Mouse (Mus musculus): ENCODE results near the gene Reep3. TPM values are rescaled to one million over a fixed set of nuclear protein-coding genes. Genes with fewer than 3 reads are reported as not detected.

The Reep3 gene
- polyA plus RNA-seq, 1 experiment from 2014 or later, result 50.3 TPM

DNA sequence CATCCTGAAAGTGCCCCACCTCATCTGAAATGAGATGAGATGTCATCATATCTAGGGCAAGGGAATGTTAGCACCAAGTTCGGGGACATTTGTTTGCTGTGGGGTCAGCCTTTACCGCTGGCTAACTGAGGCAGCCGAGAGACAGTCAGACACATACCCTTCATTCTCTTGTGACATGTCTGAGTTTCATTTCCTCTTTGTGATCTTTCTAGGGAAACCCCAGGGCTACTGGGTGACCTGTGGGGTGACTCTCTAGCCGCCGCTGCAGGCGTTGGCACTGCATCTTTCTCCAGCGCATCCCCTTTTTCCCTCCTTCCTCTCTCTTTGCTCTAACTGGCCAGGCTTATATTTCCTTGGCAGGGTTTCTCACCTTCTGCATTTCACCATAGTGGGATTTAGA is 98.0 kb downstream of the Reep3 start:
- Histone ChIP-seq H3K36me3 (no peaks in the 10 kb centered on the region), H3K4me1 (peaks cover 34% of the 10 kb centered on the region), H3K4me3 (no peak overlapping the region), H3K4me2 (replicated peaks) (no peak overlapping the region), H3K9me3 (no peaks in the 10 kb centered on the region; the same call in 1 of the 2 replicates), H3K9ac (no peak overlapping the region), H3K27me3 (no peaks in the 10 kb centered on the region), H3K27ac (no peak overlapping the region)
- 91% methylated on average over 7 of the region's 7 CpGs for WGBS
- ATAC-seq (ENCODE audit: low FRiP score, low read depth), result no peak

DNA sequence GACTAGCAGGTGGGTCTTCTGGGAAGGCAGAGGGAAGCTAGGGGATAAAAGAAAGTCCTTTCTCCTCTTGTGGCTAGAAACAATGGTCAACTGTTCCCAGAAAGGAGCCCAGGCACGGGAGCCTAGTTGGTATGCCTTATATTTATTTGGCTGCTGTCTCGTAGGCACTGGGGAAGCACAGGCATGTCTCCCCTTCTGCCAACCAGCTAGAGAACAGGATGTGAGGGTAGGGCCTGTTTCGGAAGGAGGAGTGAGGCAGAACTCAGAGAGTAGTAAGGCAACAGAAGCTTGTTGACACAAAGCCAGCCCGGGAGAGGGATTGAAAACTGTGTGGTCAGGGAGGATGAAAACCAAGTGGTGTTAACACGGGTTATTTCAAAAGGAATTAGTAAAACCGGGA is 101.6 kb downstream of the Reep3 start:
- 0 out of 2 replicates have a peak, but pooled peaks cover under 1% of the 10 kb centered on the region for H3K9me3 ChIP-seq
- H3K4me3 ChIP-seq, result no peak overlapping the region
- no peaks in the 10 kb centered on the region for H3K36me3 ChIP-seq
- 63% methylated on average over 6 of the region's 6 CpGs for WGBS
- no peak for ATAC-seq (ENCODE audit: low FRiP score, low read depth)
- no peak overlapping the region for H3K4me2 ChIP-seq (replicated peaks)
- H3K27ac ChIP-seq, result 0 out of 2 replicates have a peak overlapping the region, but pooled peaks have one; percentile 23
- H3K27me3 ChIP-seq, result no peaks in the 10 kb centered on the region
- no peak overlapping the region for H3K9ac ChIP-seq
- peaks cover 14% of the 10 kb centered on the region for H3K4me1 ChIP-seq

DNA sequence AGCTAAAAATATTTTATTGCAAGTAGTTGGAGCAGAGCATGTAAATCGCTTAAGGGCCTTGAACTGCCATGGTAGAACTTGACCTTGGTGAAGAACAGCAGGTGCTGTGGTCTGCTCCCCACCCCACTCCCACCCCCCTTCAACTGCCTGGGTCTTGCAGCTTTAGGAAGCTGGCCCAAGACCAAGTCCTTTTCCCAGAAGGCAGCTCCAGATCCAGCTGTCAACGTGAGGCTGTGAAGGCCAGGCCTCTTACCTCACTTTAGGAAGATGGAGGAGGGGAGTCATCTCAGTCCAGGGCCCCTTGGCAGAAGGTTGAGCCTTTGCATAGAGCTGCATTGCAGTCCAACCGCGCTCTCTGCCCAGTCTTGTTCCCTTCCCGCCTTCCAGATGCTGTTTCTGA is 102.3 kb downstream of the Reep3 start:
- no peak overlapping the region for H3K4me2 ChIP-seq (replicated peaks)
- no peak overlapping the region for H3K9ac ChIP-seq
- H3K27ac ChIP-seq, result peak overlapping the region; percentile 23; the same call in 1 of the 2 replicates
- H3K27me3 ChIP-seq, result no peaks in the 10 kb centered on the region
- peaks cover 14% of the 10 kb centered on the region for H3K4me1 ChIP-seq
- no peak overlapping the region for H3K4me3 ChIP-seq
- H3K36me3 ChIP-seq, result no peaks in the 10 kb centered on the region
- 46% methylated on average over 5 of the region's 5 CpGs for WGBS
- peak; percentile 80; the same call in 1 of the 2 replicates for ATAC-seq (ENCODE audit: low FRiP score, low read depth)
- peaks cover 8% of the 10 kb centered on the region; the same call in 1 of the 2 replicates for H3K9me3 ChIP-seq

DNA sequence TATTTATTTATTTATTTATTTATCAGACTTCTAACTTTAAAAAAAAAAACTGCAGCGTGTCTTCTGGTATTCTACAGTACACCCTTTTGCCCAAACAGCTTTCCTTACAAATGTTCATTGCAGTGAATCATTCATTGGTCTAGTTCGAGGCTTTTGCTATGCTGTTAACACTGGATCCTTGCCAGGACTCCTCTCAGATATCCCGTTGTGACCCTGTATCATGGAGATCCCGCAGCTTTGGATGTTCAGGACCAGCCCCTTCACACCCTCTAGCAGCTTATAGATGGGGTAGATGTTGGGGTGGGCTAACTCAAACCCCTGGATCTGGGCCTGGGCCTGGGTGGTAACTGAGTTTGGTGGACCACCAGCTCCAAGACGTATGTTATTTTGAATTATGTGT is 104.2 kb downstream of the Reep3 start:
- no peak for ATAC-seq (ENCODE audit: low FRiP score, low read depth)
- H3K36me3 ChIP-seq, result no peaks in the 10 kb centered on the region
- H3K27me3 ChIP-seq, result no peaks in the 10 kb centered on the region
- no peak overlapping the region for H3K4me2 ChIP-seq (replicated peaks)
- H3K9me3 ChIP-seq, result peaks cover 15% of the 10 kb centered on the region; the same call in 1 of the 2 replicates
- no peak overlapping the region for H3K9ac ChIP-seq
- 62% methylated on average over 5 of the region's 5 CpGs for WGBS
- H3K4me1 ChIP-seq, result peaks cover 14% of the 10 kb centered on the region
- no peak overlapping the region for H3K4me3 ChIP-seq
- no peak overlapping the region for H3K27ac ChIP-seq

DNA sequence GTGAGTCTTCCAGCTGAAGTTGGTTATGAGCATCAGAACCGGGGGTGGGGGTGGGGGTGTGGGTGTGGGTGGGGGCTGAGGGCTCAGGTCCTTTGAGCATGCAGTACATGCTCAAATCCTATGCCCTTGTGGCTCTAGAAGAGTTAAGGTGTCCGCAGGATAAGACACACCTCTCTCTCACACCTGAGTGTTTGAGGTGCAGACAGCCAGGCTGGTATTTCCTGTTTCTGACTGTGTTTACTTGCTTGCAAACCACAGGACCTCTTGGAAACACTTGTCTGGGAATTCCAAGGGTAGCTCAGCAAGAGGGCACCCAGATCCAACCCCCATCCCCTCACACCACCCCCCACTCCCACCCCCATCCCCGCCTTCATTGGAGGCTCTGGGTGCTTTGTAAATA is 106.2 kb downstream of the Reep3 start:
- 73% methylated on average over 3 of the region's 3 CpGs for WGBS
- no peaks in the 10 kb centered on the region for H3K27me3 ChIP-seq
- peaks cover 14% of the 10 kb centered on the region for H3K4me1 ChIP-seq
- no peak overlapping the region for H3K4me3 ChIP-seq
- no peaks in the 10 kb centered on the region for H3K36me3 ChIP-seq
- peaks cover 15% of the 10 kb centered on the region; the same call in 1 of the 2 replicates for H3K9me3 ChIP-seq
- no peak for ATAC-seq (ENCODE audit: low FRiP score, low read depth)
- H3K9ac ChIP-seq, result no peak overlapping the region
- H3K4me2 ChIP-seq (replicated peaks), result no peak overlapping the region
- no peak overlapping the region for H3K27ac ChIP-seq

DNA sequence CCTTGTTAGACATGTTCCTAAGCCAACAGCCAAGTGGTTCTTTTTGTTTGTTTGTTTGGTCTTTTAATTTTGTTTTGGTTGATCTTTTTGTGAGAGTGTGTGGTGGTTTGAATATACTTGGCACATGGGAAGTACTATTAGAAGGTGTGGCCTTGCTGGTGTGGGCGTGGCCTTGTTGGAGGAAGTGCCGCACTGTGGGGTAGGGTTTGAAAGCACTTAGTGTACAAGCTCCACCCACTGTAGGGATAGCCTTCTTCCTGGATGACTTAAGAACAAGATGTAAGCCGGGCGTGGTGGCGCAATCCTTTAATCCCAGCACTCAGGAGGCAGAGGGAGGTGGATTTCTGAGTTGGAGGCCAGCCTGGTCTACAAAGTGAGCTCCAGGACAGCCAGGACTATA is 113.7 kb downstream of the Reep3 start:
- no peak overlapping the region for H3K9ac ChIP-seq
- H3K27me3 ChIP-seq, result no peaks in the 10 kb centered on the region
- H3K4me1 ChIP-seq, result no peaks in the 10 kb centered on the region
- no peak overlapping the region for H3K4me3 ChIP-seq
- no peaks in the 10 kb centered on the region for H3K9me3 ChIP-seq
- H3K27ac ChIP-seq, result no peak overlapping the region
- H3K4me2 ChIP-seq (replicated peaks), result no peak overlapping the region
- no peaks in the 10 kb centered on the region for H3K36me3 ChIP-seq
- WGBS, result 88% methylated on average over 5 of the region's 5 CpGs
- no peak for ATAC-seq (ENCODE audit: low FRiP score, low read depth)

DNA sequence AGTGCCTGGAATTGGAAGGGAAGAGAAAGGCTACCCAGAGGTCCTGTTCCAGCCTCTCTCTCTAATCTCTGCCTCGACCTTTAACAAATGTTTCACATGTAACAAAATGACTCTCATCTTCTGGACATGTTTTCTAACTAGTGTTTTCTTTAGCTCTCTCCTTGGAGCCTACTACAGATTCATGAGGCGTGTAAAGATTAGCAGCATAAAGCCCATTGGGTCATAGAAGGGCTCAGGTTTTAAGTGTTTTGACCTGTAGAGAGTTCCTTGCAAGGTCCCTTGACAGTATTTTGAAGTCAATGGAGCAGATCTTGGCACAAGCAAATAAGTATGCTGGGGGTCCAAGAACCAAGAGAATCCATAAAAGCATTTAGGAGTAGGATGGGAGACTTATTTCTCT is 118.5 kb downstream of the Reep3 start:
- no peak for ATAC-seq (ENCODE audit: low FRiP score, low read depth)
- no peak overlapping the region for H3K9ac ChIP-seq
- H3K9me3 ChIP-seq, result no peaks in the 10 kb centered on the region
- H3K36me3 ChIP-seq, result no peaks in the 10 kb centered on the region
- no peak overlapping the region for H3K27ac ChIP-seq
- no peak overlapping the region for H3K4me3 ChIP-seq
- 71% methylated on average over 2 of the region's 2 CpGs for WGBS
- no peak overlapping the region for H3K4me2 ChIP-seq (replicated peaks)
- H3K4me1 ChIP-seq, result peaks cover 14% of the 10 kb centered on the region
- no peaks in the 10 kb centered on the region for H3K27me3 ChIP-seq

DNA sequence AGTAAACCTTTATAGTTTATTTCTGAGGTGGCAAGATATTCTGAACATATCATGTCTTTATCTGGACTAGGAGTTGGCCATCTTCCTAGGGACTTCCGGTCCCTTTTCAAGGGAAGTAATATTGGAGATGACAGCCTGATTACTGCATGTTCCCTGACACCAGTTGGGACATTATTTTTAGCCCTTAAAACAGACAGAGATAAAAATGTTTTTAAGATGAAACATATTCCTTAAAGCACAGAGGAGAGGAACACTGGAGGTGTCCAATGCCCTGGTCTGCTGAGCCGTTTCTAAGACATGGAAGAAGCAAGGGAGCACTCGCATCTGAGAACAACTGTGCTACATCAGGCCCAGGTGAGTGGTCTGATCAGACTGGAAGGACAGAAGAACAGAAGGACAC is 119.7 kb downstream of the Reep3 start:
- peaks cover 19% of the 10 kb centered on the region for H3K4me1 ChIP-seq
- ATAC-seq (ENCODE audit: low FRiP score, low read depth), result no peak
- H3K27ac ChIP-seq, result no peak overlapping the region
- H3K27me3 ChIP-seq, result no peaks in the 10 kb centered on the region
- WGBS, result 93% methylated on average over 3 of the region's 3 CpGs
- H3K4me3 ChIP-seq, result no peak overlapping the region
- no peaks in the 10 kb centered on the region for H3K36me3 ChIP-seq
- no peaks in the 10 kb centered on the region for H3K9me3 ChIP-seq
- no peak overlapping the region for H3K4me2 ChIP-seq (replicated peaks)
- H3K9ac ChIP-seq, result no peak overlapping the region

DNA sequence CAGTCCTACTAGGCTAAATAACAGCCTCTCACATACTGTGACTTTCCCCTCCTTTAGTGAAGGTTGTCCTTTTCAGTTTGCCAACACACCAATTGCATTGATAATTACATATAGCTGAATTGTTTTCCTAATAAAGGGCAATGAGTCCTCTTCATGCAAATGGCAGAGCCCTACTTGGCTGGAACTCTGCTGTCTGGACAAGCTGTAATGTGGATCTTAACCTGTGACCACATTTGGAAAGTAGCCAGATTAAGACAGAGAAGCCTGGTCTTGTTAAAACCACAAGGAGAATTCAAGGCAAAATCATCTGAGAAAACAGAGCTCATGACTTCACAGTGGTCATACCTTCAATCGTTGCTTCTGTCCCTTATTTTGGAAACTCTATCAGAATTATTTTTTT is 121.3 kb downstream of the Reep3 start:
- H3K4me1 ChIP-seq, result peaks cover 19% of the 10 kb centered on the region
- WGBS, result 79% methylated on average over 1 of the region's 1 CpGs
- no peaks in the 10 kb centered on the region for H3K36me3 ChIP-seq
- H3K27ac ChIP-seq, result no peak overlapping the region
- ATAC-seq (ENCODE audit: low FRiP score, low read depth), result no peak
- no peak overlapping the region for H3K4me2 ChIP-seq (replicated peaks)
- H3K27me3 ChIP-seq, result no peaks in the 10 kb centered on the region
- H3K9me3 ChIP-seq, result no peaks in the 10 kb centered on the region
- no peak overlapping the region for H3K4me3 ChIP-seq
- no peak overlapping the region for H3K9ac ChIP-seq

DNA sequence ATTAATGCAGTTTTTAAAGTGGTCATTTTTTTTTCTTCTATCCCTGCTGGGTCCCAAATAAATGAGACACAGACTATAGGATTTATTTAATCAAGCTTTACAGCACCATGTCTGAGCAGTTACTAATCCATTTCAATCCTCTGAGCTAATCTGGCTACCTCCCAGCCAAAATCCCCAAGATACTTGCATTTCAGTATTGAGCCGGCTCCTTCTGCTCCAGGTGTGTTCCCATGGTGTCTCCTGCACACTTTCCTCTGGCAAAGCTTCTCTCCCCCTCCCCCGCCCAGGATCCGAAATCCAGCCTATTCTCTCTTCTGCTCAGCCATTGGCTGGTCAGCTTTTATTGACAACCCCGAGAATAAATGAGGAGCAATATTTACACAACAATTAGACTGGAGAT is 122.3 kb downstream of the Reep3 start:
- no peak overlapping the region for H3K27ac ChIP-seq
- H3K27me3 ChIP-seq, result no peaks in the 10 kb centered on the region
- H3K9me3 ChIP-seq, result no peaks in the 10 kb centered on the region
- H3K36me3 ChIP-seq, result no peaks in the 10 kb centered on the region
- 54% methylated on average over 4 of the region's 4 CpGs for WGBS
- no peak overlapping the region for H3K9ac ChIP-seq
- H3K4me1 ChIP-seq, result peaks cover 19% of the 10 kb centered on the region
- H3K4me3 ChIP-seq, result no peak overlapping the region
- H3K4me2 ChIP-seq (replicated peaks), result no peak overlapping the region
- ATAC-seq (ENCODE audit: low FRiP score, low read depth), result 0 out of 2 replicates have a peak, but pooled peaks have one; percentile 28

DNA sequence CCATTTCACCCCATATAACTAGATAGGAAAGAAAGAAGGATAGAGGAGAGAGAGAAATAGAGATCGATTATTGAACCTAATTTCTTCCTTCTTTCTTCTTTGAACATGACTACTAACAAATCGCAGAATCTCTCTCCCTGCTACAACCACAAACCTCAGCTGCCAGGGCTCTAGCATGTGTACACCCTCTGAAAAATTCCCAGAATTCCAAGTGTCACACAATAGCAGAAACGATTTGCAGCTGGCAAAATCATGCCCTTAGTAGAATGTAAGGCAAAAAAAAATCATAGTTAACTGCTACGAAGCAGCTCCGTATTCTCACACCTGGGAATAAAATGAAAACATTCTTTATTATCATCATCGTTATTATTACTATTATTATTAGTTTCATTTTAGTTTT is 122.9 kb downstream of the Reep3 start:
- ATAC-seq (ENCODE audit: low FRiP score, low read depth), result no peak
- no peak overlapping the region for H3K4me2 ChIP-seq (replicated peaks)
- H3K27ac ChIP-seq, result no peak overlapping the region
- H3K4me3 ChIP-seq, result no peak overlapping the region
- H3K27me3 ChIP-seq, result no peaks in the 10 kb centered on the region
- peaks cover 19% of the 10 kb centered on the region for H3K4me1 ChIP-seq
- H3K36me3 ChIP-seq, result no peaks in the 10 kb centered on the region
- no peaks in the 10 kb centered on the region for H3K9me3 ChIP-seq
- no peak overlapping the region for H3K9ac ChIP-seq
- WGBS, result 58% methylated on average over 6 of the region's 6 CpGs

DNA sequence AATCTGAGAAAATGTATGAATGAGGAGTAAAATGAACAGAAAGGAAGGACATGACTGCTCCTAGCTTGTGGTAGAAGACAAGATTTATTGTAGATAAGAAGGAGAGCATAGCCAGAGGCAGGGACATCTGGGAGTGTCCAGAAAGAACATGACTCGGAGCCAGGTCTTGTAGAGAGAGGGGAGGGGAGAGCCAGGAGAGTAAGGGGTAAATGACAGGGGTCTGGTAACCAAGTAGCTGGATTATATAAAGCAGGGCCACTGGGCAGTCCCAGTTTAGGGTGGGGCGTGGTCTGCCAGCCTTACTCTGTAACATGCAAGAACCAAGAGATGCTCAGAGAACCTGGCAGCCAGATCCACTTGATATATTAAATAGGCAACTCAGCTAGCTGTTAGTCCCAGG is 123.5 kb downstream of the Reep3 start:
- no peak overlapping the region for H3K9ac ChIP-seq
- peak; percentile 53; the same call in 1 of the 2 replicates for ATAC-seq (ENCODE audit: low FRiP score, low read depth)
- H3K4me3 ChIP-seq, result no peak overlapping the region
- H3K4me1 ChIP-seq, result peaks cover 19% of the 10 kb centered on the region
- no peak overlapping the region for H3K4me2 ChIP-seq (replicated peaks)
- H3K27me3 ChIP-seq, result no peaks in the 10 kb centered on the region
- peak overlapping the region; percentile 22; the same call in 1 of the 2 replicates for H3K27ac ChIP-seq
- H3K9me3 ChIP-seq, result no peaks in the 10 kb centered on the region
- no peaks in the 10 kb centered on the region for H3K36me3 ChIP-seq
- 29% methylated on average over 2 of the region's 2 CpGs for WGBS

DNA sequence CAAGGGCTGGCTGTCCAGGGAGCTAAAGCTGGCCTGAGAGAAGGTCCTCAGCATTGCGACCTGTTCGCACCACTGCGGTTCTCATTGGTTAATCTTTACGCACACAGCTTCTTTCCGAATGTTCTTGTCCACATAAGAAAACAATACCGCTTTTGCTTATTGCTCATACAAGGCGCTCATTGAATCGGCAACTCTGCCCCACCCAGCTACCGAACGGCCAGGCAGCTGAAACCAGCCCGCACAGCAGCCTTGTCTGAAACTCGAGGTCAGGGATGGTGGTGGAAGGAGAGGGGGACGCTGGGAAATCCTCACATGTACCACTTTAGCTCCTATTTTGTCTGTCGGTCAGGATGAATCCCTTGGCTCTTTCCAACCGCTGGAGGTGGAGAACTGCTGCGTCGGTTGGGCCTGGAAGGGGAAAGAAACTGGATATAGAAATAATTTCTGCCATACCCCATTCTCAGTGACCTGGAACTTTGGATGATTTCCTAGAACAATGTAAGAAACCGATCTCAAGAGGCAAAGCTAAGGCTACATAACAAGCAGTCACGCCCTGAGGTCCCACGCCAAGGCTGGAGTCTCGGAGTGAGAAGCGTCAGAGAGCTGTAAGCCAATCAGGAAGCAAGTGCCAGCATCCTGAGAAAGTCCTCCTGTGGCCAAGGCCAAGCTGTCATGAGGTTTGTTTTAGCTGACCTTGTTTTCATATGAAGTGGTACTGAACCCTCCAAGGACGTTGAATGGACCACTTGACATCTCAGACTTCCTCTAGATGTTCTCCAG is 126.2 kb downstream of the Reep3 start:
- Histone ChIP-seq H3K36me3 (no peaks in the 10 kb centered on the region), H3K9me3 (no peaks in the 10 kb centered on the region), H3K4me2 (replicated peaks) (no peak overlapping the region), H3K27me3 (no peaks in the 10 kb centered on the region), H3K4me3 (no peak overlapping the region), H3K4me1 (peaks cover 27% of the 10 kb centered on the region), H3K9ac (no peak overlapping the region), H3K27ac (no peak overlapping the region)
- WGBS, result 91% methylated on average over 23 of the region's 23 CpGs
- no peak for ATAC-seq (ENCODE audit: low FRiP score, low read depth)
